8 mouse cellular contexts compared by ENCODE assay signal in genomic region chr10:60278006-60278399, GRCm38 (mm10). TPM values are rescaled to one million over a fixed set of nuclear protein-coding genes. Genes with fewer than 3 reads are reported as not detected.
DNase-seq lines count a peak whose midpoint lies in the region; ATAC-seq and TF ChIP-seq lines count a peak whose summit lies in the region.

No protein-coding gene starts in this region.

- WGBS in liver, embryonic 13.5 days (ENCODE audit: insufficient replicate concordance), result 13% methylated on average over 13 of the region's 13 CpGs

- peak overlapping the region; percentile 99 for H3K27ac ChIP-seq in gastrocnemius, adult 2 months
- H3K27ac ChIP-seq in liver, embryonic 13.5 days, result peak overlapping the region; percentile 83

- H3K4me2 ChIP-seq in liver, embryonic 13.5 days, result peak overlapping the region; percentile 85

- TF ChIP-seq CTCF in gastrocnemius, adult 2 months (IDR thresholded peaks at IDR 0.05), result no peak

- H3K36me3 ChIP-seq in liver, embryonic 13.5 days, result peaks cover 6% of the 10 kb centered on the region; the same call in 1 of the 2 replicates

- H3K4me3 ChIP-seq in gastrocnemius, adult 2 months, result peak overlapping the region; percentile 83
- peak overlapping the region; percentile 79 for H3K4me3 ChIP-seq in liver, embryonic 13.5 days (replicated peaks)

- no peaks in the 10 kb centered on the region for H3K27me3 ChIP-seq in liver, embryonic 13.5 days

- H3K4me1 ChIP-seq in liver, embryonic 13.5 days (replicated peaks), result peaks cover 66% of the 10 kb centered on the region

- intact Hi-C loops in gastrocnemius, adult 2 months (cut with DNase I), result no loop called here
- intact Hi-C loops in gastrocnemius, postnatal 14 days (cut with DNase I; ENCODE audit: low total_unique reads), result no loop called here

- ATAC-seq in liver, embryonic 13.5 days (ENCODE audit: low read depth), result peak; percentile 72

- no peak for DNase-seq in gastrocnemius, adult 2 months
- no peak for DNase-seq in gastrocnemius, postnatal 14 days
- DNase-seq in thymus, postnatal 4 days, result peak; percentile 66
- no peak for DNase-seq in thymus, postnatal 36 days
- no peak for DNase-seq in liver, embryonic 13.5 days
- no peak for DNase-seq in cerebellum, adult 18-20 months
- no peak for DNase-seq in gastrocnemius, adult 18-20 months (ENCODE audit: low spot score)
- no peak for DNase-seq in right cerebral cortex, postnatal 4 days

- peak overlapping the region; percentile 86 for H3K9ac ChIP-seq in liver, embryonic 13.5 days

- no peaks in the 10 kb centered on the region for H3K9me3 ChIP-seq in liver, embryonic 13.5 days (replicated peaks)

RNA-seq across cellular contexts. Expression of gene Psap, which starts 0.6 kb away (rescaled TPM):
- total RNA-seq in gastrocnemius, adult 2 months (2021), result 100 to 1,000 TPM; 730 to 837 TPM
- total RNA-seq in gastrocnemius, postnatal 14 days (2021), result 100 to 1,000 TPM; 419 to 467 TPM
- polyA plus RNA-seq in liver, embryonic 13.5 days (2015; fragmentation: Nextera tagmentation; extraction: Ambion mirVana), result 52.6 and 54.5 TPM in 2 replicates
- 100 to 1,000 TPM; 764 to 769 TPM for total RNA-seq in gastrocnemius, adult 18-20 months (2021)

RNA-seq across cellular contexts. Expression of gene Chst3, which starts 58.9 kb away (rescaled TPM):
- under 1 TPM; 0.23 to 0.64 TPM for total RNA-seq in gastrocnemius, adult 2 months (2021)
- 1 to 10 TPM; 1.1 to 1.4 TPM for total RNA-seq in gastrocnemius, postnatal 14 days (2021)
- 0.07 and 0.08 TPM in 2 replicates for polyA plus RNA-seq in liver, embryonic 13.5 days (2015; fragmentation: Nextera tagmentation; extraction: Ambion mirVana)
- under 1 TPM; 0.27 to 0.40 TPM for total RNA-seq in gastrocnemius, adult 18-20 months (2021)
